Mouse (Mus musculus) hindbrain, postnatal 0 days (tissue): Measurements from ENCODE around the gene Mex3b. TPM values are rescaled to one million over a fixed set of nuclear protein-coding genes. Genes with fewer than 3 reads are reported as not detected.

ENCODE experiments used
- ATAC-seq: fragments of 200-750 bp; cut with Nextera tagmentation; 2 replicates; pipeline ENCODE4 v1.8.0; 2017; ENCODE audit warnings: mild to moderate bottlenecking, moderate TSS enrichment, moderate library complexity
- DNase-seq: peaks from one replicate; pipeline ENCODE4 v3.0.0-alpha.2; 2015; ENCODE audit warnings: low spot score
- H3K27ac ChIP-seq: fragments of 300-500 bp; sonication (generic); 2 replicates; pipeline ENCODE4 v1.5.1; 2014; ENCODE audit warnings: mild to moderate bottlenecking
- H3K27me3 ChIP-seq: fragments of 300-500 bp; sonication (generic); 2 replicates; pipeline ENCODE4 v1.6.1; 2014; ENCODE audit warnings: low read length, mixed read lengths; ENCODE audit not compliant: insufficient read depth
- H3K36me3 ChIP-seq: fragments of 300-500 bp; sonication (generic); 2 replicates; pipeline ENCODE4 v1.6.1; 2014; ENCODE audit warnings: low read length, mixed read lengths; ENCODE audit not compliant: insufficient read depth
- H3K4me1 ChIP-seq: fragments of 300-500 bp; sonication (generic); 2 replicates; pipeline ENCODE4 v1.6.1; 2014; ENCODE audit warnings: antibody characterized with exemption, low read length, mixed read lengths; ENCODE audit not compliant: insufficient read depth
- H3K4me2 ChIP-seq: fragments of 300-500 bp; sonication (generic); 2 replicates; pipeline ENCODE4 v1.6.1; 2014; ENCODE audit warnings: low read depth, mild to moderate bottlenecking, low read length, moderate library complexity, mixed read lengths
- H3K4me3 ChIP-seq: fragments of 300-500 bp; sonication (generic); 2 replicates; pipeline ENCODE4 v1.5.1; 2014; ENCODE audit warnings: low read length
- H3K9ac ChIP-seq: fragments of 300-500 bp; sonication (generic); replicated peaks from 2 replicates; pipeline ENCODE4 v1.6.1; 2014; ENCODE audit warnings: mild to moderate bottlenecking, low read length, moderate library complexity, mixed read lengths
- H3K9me3 ChIP-seq: fragments of 300-500 bp; sonication (generic); 2 replicates; pipeline ENCODE4 v1.6.1; 2016; ENCODE audit warnings: low read length, mixed read lengths
- CTCF ChIP-seq: IDR thresholded peaks from 2 replicates; pipeline ENCODE4 v1.5.1; 2016; ENCODE audit warnings: antibody characterized with exemption, control low read depth, low read depth
- WGBS: fragments of 180-500 bp; shearing (Covaris S2); extraction: QIAGEN DNeasy Blood & Tissue Kit; methylation state at CpG from one replicate; pipeline ENCODE4 v1.1.7; 2014; 5-methylcytosine and 5-hydroxymethylcytosine counted together
- polyA plus RNA-seq: library from polyadenylated mRNA; unstranded; fragments of >200 nt; fragmentation: Nextera tagmentation; extraction: Ambion mirVana; gene quantifications from 2 replicates; pipeline ENCODE4 v1.2.1, GENCODE M21; 2015
- total RNA-seq: library from RNA; depleted of rRNA; stranded (reverse); fragments of >200 nt; gene quantifications from 2 replicates; pipeline ENCODE4 v1.2.3, GENCODE M21; 2014; rRNA removed

Gene Mex3b
- total and polyA plus RNA-seq, 2 experiments from 2014 or later = 15.8 to 92.0 TPM

DNA sequence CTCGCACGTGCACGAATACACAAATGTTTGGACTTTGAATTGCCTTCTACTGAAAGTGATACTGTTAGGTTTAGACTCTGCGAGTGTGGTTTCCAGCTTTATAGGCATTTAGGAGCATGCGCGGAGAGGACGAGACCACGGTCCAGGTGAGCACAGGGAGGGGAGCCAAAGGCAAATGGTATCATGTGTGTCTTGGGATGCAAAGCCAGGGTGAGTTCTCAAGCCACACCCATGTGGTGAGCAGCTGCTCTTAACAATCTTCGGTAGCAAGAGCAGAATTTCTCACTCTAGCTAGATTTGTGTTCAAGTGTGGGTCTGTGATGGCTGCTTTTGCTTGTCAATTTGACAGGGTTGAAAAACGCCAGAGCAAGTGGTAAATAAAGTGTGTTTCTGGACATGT, 44.4 kb downstream of the Mex3b start:
- Histone ChIP-seq H3K27me3 (no peaks in the 10 kb centered on the region), H3K9me3 (no peaks in the 10 kb centered on the region), H3K27ac (no peak overlapping the region), H3K4me3 (no peak overlapping the region), H3K9ac (no peak overlapping the region), H3K36me3 (no peaks in the 10 kb centered on the region), H3K4me2 (no peak overlapping the region), H3K4me1 (no peaks in the 10 kb centered on the region)
- ATAC-seq = no peak
- TF ChIP-seq CTCF = no peak
- no peak for DNase-seq
- 93% methylated on average over 10 of the region's 10 CpGs for WGBS

DNA sequence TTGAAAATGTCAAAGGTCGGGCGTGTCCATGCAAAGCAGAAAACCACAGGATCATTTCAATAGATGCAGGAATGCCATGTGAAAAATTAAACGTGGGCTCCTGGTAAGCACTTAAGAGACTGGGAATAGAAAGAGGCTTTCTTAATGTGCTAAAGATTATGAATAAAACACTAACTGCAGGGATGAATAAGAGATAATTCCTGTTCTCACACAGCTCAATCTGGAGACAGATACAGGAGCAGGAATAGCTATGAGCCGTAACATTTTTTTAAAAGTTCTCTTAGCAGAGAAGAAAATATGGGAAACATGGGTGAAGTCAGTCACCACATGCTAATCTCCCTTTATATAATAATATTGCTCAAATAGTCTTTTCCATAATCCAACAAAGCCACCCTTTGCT, 47.2 kb downstream of the Mex3b start:
- TF ChIP-seq CTCF = no peak
- H3K4me1 ChIP-seq = no peaks in the 10 kb centered on the region
- H3K9ac ChIP-seq = no peak overlapping the region
- ATAC-seq (no peak), DNase-seq (no peak)
- no peak overlapping the region for H3K27ac ChIP-seq
- no peak overlapping the region for H3K4me2 ChIP-seq
- H3K9me3 ChIP-seq = no peaks in the 10 kb centered on the region
- no peak overlapping the region for H3K4me3 ChIP-seq
- 80% methylated on average over 4 of the region's 4 CpGs for WGBS
- H3K36me3 ChIP-seq = no peaks in the 10 kb centered on the region
- H3K27me3 ChIP-seq = no peaks in the 10 kb centered on the region

Other genes with a start within 250 kb of the Mex3b start
- 19.7 and 21.6 TPM in 2 replicates for gene Saxo2, start 218.8 kb upstream of the Mex3b start, total RNA-seq
- 37.2 and 44.8 TPM in 2 replicates for gene Saxo2, start 218.8 kb upstream of the Mex3b start, polyA plus RNA-seq
- 8.3 and 14.1 TPM in 2 replicates for gene Efl1, start 218.7 kb upstream of the Mex3b start, total RNA-seq
- gene Efl1, start 218.7 kb upstream of the Mex3b start, polyA plus RNA-seq = 19.6 and 20.6 TPM in 2 replicates